Mouse (Mus musculus) frontal cortex, adult 2 months (tissue): Measurements from ENCODE around the gene Pfn4. TPM values are rescaled to one million over a fixed set of nuclear protein-coding genes. Genes with fewer than 3 reads are reported as not detected.
A peak's percentile ranks its signal among the peaks of the same experiment; 100 is the strongest.
"Not testable (repeated sequence)": the region's sequence is repeated elsewhere in the genome, so short reads cannot be mapped to it uniquely, and the experiment has no call there.

Source experiments
- DNase-seq, 2 experiments: peaks; one replicate each; pipeline ENCODE4 v3.0.0; 2022; ENCODE audit warnings: low spot score in 1 of 2; ENCODE audit errors: extremely low spot score in 1 of 2
- polyA plus RNA-seq: library from polyadenylated mRNA; depleted of rRNA; stranded (reverse); fragments of >200 nt; gene quantifications from 2 replicates; pipeline ENCODE4 v1.2.3, GENCODE M21; 2012; rRNA removed

Pfn4 gene
- 12.0 and 14.4 TPM in 2 replicates for polyA plus RNA-seq

DNA sequence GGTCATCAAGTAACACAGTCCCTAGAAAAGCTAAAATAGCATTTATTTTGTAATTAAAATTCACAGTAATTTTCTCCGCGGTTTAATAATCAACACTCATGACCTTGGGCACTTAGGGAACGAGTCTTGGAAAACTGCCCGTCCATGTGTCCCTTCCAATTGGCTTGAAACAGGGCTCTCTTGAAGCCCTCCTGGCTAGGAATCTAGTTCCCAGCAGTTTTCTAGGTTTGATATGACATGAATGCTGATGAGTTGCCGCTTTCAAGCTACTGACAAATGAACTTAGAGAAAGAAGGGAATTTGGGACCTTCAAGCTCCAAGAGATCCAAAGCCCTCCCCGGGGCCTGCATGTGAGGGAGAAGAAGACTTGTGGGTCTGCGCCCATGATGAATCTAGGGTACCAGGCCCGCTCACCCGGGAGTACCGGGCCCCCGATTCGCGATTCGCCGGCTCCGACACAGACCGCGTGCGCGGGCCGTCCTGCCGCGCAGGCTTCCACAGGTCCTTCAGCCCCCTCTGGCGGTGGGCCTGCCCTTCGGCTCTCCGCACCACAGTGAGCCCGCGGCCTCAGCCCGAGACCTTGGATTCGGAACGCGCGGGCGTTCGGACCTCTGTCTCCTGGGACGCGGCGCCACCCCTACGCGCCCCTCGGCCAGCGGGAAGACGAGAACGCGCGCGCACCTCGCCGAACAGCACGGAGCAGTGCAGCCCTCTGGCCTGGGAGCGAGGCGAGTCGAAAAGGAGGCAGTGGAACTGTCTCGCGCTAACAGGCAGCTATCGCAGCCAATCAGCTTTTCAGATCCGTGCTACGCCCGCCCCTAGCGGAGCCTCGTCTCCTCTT lies at the start of gene Pfn4, which contains the start of gene Fam228b:
Gene Pfn4, plus strand, starts transcription at position 531 of the 841 bp plus-strand sequence.
Gene Fam228b, minus strand, starts transcription at position 776 of the 841 bp plus-strand sequence.
- peak; percentile 90 to 99 for DNase-seq

DNA sequence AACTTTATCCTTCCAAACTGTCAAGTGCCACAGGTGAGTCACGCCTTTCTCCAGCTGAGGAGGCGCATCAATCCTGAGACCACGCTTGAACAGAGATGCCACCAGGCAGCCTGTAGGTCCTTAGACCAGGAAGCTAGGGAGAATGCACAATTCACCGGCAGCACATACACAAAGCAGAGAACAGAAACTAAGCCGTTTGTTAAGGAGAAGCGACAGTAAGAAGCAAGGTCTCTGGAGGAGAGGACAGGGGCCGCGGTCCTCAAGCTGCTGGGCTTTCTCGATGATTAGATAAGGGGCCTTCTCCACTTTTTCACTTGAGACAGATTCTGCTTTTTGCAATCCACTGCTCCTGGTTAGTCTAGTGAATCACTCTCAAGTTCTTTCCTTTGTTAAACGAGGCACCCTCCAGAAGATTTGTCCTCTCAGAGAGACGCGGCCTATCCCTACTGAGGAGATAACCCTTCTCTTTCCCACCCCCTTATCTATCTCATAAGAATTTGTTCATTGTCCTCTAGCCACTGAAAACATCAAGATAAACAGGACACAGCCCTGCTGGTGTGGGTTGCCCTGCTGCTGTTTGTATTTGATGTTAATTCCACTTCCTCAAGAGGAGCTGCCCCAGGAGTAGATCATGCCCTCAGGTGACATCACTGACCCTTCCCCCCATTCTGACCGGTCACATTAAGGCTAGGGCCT lies 49.6 kb upstream of the Pfn4 start:
- no peak for DNase-seq

DNA sequence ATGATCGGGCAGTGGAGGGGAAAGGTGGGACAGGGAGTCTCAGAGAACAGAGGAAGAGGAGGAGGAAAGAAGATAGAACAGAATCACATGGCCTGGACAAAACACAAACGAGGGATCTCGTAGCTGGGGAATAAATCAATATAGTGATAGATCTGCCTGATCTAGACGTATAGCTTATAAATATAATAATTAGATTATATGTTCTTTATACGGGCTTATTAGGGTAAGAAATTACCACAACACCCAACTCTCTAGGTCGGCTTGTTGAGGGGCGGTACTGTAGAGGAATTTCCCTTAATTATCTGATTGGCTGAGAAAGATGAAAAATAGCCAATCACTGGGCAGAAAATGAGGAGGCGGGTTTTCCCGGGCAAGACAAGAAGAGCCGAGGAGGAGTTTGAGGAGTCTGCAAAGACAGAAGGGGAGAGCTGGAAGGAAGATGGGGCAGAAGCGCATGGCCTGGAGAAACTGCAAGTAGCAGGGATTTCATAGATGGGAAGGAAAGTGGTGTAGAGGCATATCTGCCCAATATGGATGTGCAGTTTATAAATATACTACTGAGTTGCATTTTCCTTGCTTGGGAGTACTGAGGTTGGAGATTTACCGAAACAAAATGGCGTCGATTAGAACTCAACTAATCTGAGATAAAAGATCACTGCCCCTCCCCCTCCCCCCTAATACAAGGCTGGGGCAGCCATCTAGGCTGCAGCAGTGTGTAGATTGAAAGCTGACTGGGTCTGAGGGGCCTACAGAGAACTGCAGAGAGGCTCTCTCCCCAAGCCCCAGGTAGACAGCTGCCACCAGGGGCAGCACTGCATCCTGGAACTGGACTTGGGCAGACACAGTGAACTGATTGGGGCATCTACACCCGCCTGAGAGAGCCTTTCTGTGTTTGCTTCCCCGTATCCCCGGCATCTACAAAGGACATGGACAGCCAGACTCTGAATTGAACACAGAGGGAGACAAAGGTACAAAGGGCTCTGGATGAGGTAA lies 48.8 kb upstream of the Pfn4 start:
- no peak for DNase-seq

DNA sequence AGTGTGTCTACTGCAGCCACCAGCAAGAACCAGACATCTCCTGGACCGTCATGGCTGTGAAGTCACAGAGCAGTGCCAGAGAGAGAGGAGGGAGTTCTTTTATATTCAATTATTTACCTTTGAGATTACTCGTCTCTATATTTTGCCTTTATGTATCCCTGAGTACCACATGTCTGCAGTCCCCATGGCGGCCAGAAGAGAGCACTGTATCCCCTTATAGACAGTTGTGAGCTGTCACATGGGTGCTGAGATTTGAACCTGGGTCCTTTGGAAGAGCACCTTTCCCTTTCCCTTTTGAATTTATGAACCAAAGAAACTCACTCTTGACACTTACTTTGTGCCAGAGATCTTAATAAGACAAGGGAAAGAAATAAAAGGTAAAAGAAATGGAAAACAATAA lies 39.7 kb upstream of the Pfn4 start:
- DNase-seq, result no peak

DNA sequence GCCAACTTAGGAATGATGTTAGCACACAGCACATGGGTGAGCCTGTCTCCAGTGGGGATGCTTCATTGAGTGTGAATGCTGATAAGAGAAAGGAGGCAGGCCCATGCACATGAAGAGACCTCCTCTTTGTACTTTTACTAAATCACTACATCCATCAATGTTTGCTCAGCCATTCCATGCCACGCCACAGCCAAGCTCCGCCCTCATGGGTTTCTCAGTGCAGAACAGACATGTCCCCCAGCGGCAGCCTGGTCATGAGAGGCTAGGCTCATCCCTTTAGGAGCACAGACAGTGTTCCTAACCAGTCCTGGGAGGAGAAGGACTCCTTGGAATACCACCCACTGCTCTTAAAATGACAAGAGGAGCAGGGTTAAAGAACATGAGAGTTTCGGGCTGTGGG lies 37.2 kb upstream of the Pfn4 start:
- DNase-seq, result no peak

DNA sequence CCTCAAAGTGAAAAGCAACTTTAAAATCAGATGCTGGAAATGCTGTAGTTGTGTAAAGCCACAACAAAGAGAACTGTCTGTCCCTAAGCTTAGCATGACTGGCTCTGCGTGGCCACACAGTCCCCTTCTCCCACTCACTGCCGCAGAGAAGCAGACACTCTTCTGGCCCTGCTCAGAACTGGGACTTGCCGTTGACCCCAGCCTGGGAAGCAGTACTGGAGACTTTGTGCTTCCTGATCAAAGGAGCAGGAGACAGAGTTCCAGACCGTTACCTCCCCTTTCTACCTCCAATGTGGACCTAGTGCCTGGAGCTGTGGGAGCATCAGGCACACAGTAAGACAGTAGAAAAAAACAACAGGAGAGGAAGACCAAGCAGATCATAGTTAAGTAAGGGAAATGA lies 36.5 kb upstream of the Pfn4 start:
- no peak for DNase-seq

DNA sequence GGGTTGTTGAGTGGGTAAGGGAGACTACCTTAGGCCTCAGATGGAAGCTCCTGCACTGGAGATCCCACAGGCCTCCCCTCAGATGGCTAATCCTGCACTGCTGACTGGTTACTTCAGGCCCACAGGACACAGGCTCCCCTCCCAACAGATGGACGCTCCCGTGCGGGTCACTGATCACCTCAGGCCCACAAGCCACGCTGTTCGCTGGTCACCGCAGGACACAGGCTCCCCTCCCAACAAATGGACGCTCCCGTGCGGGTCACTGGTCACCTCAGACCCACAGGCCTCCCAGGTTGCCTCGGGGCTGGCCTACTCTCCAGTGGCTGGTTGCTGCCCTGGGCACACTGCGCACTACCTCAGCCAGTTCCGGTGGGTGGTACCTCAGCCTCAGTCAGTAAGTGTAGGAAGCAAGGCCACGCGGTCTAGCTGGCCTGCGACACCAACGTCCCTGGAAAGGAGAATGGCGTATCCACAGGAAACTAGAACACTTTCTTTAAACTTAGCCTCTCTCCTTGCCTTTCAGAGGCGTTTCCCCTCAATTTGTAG lies 30.7 kb upstream of the Pfn4 start, which contains the start of gene Fam228a:
Gene Fam228a, minus strand, starts transcription at position 400 of the 546 bp plus-strand sequence.
- no peak for DNase-seq

DNA sequence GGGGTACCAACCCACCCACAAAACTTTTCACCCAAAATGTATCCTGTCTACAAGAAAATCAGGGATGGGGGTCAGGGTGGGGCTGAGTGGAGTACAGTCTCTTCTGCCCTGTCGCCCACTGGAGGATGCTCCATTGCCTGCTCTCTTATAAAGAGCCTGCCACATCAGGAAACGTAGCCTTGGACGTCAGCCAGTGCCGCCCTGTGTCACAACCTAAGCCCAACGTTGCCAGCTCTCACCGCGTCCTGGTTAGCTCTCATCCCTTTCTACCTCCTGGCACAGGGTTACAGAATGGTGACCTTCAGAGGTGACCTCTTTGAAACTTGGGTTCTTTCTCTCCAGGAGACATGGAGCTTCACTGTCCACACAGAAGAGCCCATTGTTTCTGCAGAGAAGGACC lies 28.0 kb upstream of the Pfn4 start:
- DNase-seq, result no peak

DNA sequence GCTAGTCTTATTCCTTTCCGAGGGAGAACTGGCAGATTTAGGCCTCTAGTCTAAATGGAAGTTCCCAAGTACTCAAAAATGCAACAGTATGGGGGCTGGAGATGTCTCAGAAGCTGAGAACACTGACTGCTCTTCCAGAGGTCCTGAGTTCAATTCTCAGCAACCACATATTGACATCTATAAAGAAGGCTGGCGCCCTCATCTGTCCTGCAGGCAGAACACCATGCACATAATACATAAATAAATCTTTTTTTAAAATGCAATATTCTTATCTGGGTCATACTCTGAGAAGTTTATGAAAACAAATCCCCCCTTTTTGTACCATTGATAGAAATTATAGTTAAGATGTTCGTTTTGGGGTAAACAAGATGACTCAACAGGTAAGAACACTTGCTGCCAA lies 26.6 kb upstream of the Pfn4 start:
- no peak for DNase-seq

DNA sequence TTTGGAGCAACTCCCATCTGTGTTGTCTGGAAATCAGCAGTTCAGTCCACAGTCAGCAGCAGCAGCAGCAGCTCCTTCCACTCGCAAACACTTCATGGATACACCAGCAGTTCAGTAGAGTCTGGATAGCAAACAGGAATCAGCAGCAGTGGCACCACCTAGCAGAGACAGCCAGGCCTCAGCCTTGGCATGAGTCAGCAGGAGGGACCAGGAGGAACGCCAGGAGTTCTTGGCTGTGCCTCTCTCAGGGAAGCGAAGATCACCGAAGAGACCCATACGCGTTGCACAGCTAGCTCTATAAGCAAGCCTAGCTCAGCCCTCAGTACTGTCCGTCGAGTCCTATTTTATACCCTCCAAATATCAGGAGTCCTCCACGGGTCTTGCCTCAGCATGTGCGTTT lies 24.3 kb upstream of the Pfn4 start:
- peak in 1 of 2 experiments; percentile 20 for DNase-seq

DNA sequence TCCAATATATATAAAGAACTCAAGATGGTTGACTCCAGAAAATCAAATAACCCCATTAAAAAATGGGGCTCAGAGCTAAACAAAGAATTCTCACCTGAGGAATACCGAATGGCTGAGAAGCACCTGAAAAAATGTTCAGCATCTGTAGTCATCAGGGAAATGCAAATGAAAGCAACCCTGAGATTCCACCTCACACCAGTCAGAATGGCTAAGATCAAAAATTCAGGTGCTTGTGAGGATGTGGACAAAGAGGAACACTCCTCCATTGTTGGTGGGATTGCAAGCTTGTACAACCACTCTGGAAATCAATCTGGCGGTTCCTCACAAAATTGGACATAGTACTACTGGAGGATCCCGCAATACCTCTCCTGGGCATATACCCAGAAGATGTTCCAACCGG lies 14.4 kb upstream of the Pfn4 start:
- DNase-seq, result not testable (repeated sequence)

DNA sequence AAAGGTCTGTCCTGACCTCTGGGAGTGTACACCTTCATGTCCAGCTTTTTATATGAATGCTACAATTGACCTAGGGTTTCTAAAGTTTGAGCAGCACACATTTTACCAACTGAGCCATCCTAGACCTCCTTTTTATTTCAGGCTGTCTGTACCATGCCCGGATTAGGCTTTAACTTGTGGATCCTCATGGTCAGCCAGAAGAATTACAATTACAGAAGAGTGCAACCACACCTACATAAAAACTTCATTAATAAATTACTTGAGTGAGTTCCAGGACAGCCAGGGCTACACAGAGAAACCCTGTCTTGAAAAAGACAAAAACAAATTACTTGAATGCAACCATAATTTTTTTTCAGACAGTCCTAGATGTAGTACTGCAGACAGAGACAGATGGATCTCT lies 11.8 kb upstream of the Pfn4 start:
- no peak for DNase-seq

DNA sequence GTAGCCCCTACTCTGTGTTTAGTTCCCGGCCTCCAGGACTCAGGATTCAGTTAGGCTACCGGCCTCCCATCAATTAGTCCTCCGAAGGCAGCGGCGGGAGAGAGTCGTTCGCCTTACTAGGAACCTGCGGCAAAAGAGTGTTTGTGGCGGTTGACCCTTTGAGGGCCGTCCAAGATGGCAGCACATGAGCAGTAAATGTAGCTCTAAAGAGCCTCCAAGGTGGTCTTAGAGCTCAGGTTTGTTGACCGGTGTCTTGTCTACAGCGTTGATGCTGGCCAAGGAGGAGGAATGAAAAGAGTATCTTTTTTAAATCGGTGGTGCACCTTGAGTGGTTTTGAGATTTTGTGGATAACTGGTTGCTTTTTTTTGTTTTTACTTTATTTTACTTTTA lies 506 bp downstream of the Pfn4 start:
- DNase-seq, result no peak

DNA sequence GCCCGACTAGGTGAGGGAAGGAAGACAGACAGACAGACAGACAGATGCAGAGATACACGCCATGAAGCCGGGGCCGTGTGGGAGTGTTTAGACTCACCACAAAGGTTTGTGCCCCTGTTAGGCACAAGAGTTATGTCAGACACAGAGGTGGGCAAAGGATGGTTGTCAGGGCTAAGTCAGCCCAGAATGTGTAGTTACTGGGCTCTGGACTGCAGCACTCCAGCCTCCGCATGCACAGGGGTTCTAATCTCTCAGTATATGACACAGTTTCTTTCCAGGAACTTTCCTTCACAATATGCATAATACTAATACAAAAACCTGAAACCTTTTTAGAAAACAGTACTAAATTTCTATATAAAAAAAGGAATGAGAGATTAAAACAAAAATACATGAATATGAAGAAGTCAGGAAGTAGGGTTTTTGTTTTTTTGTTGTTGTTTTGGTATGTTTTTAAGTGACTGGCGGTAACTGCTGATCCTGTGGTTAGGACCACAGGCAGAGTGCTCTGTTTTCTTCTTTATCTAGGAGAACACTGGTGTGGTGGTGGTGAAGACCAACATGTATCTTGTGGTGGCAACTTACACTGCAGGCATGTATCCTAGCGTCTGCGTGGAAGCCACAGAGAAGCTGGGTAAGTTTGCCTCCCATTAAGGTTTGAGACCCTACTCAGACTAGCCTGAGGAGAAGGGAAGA lies 6.2 kb downstream of the Pfn4 start:
- DNase-seq, result no peak

DNA sequence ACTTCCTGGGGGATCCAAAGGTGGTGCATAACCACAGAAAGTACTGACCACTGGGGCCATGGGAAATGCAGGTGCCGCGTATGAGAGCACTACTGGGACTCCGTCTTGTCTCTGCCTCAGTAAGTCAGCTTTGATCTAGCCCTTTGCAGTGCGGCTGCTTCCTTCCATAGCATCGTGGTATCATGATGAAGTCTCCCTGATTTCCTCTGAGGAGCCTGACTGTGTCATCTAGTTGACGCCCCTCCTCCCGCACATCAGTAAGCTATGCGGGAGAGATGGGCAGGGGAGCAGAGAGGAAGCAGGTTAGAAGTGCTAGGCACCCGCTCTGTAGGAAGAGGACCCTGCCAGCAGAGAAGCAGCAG lies 6.7 kb downstream of the Pfn4 start:
- DNase-seq, result no peak

DNA sequence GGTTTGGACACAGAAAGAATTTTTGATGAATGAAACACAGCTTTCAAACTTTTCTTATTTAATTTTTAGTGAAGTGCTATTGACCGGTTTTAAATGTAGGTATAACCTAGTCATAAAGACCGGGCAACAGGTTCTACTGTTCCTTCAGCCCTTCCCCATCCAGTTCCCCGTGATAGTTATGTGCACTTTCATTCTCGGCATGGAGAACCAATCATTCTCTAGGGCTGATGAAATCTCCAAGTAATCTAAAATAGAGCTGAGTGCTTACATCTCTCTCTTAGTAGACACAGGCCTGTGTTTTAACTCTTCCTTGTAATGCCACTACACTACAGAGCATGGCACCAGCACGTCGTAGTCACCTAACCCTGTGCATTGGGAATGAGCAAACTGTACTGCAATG lies 8.9 kb downstream of the Pfn4 start:
- no peak for DNase-seq

DNA sequence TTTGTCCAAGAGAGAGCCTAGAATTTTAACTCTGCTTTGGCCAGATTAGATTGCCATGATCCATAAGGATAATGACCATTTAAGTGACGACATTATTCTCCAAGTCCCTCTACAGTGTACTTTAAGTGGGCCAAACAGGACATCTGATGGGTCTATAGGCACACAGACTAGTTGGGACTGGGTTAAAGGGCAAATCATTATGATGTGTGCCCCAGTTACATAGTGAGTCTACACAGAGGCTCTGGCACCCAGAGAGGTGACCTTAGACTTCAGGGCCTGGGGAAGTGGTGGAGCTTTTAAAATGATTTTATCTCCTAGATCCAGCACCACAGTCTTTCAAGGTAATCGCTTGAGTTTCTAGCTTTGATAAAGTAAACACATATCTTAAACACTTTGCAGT lies 11.4 kb downstream of the Pfn4 start:
- DNase-seq, result no peak

DNA sequence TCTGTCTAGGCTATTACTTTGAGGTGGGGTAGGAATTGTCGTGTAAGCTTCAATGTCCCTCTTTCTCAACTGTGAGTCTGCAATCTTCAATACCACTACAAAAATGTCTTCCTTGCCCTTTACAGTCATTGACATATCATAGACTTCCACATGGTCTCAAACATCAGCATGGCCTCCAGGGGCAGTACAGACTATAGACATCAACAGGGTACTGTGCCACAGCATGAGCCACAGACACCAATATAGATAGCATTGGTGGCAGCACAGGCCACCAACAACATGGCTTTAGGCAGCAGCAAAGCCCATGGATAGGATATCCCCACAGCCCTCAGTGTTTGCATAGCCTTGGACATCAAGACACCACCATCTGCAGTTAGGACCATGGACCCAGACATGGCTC lies 12.4 kb downstream of the Pfn4 start:
- no peak for DNase-seq

DNA sequence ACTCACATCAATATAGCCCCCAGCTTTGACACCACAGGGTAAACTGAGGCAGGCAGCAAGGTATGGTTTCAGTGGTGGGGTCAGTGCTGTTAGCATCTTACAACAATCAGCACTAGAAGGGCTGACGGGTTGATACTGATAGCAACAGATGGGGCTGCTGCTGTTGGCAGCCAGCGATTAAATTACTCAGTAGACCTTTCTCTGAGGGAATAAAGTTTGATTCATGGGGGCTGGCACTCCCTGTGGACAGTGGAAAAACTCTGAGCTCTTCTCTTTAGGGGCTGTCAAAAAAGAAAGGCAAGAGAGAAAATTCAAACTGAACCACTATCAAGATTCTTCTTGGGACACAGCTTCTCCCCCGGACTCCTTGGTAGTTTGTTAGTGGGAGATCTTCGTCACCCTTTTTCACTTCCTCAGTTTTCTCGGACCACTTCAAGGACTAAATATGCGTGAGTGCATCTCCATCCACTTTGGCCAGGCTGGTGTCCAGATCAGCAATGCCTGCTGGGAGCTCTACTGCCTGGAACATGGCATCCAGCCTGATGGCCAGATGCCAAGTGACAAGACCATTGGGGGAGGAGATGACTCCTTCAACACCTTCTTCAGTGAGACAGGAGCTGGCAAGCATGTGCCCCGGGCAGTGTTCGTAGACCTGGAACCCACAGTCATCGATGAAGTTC lies 13.0 kb downstream of the Pfn4 start:
- not testable (repeated sequence) for DNase-seq
